Mouse (Mus musculus) layer of hippocampus, postnatal 10 days (tissue): Measurements from ENCODE around the gene Phf5a. TPM values are rescaled to one million over a fixed set of nuclear protein-coding genes. Genes with fewer than 3 reads are reported as not detected.

Experiments used
- DNase-seq, 2 experiments: peaks; one replicate each; pipeline ENCODE4 v3.0.0; 2021; ENCODE audit warnings: low spot score in 2 of 2
- total RNA-seq, 2 experiments: library from RNA; stranded (reverse); gene quantifications; 2 replicates each; pipeline ENCODE4 v1.2.3; 2021

Gene Phf5a
- total RNA-seq, 2 experiments from 2014 or later, result 44.9 to 49.2 TPM

- no peak for DNase-seq
These were observed 15.3 kb upstream of the Phf5a start for GRCm38 (mm10) chr15:81886795-81887550.

DNA sequence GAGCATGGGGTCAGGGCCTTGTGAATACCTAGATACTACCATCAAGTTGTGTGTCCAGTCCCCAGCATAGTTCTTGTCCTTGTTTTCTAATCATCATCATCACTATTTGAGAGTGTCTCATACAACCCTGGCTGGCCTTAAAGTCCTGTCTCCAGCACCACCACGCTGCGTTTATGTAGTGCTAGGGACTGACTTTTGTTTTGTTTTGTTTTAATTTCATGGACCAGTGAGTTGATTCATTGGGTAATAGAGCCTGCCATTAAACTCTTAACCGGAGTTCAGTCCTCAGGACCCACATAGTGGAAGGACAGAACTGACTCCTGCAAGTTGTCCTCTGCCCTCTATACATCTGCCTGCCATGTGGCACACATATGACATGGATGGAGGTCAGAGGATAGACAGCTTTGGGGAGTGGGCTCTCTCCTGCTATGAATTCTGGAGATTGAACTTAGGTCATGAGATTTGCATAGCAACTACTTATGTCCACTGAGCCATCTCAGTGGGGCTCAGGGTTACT lies 13.8 kb upstream of the Phf5a start:
- DNase-seq, result no peak

DNA sequence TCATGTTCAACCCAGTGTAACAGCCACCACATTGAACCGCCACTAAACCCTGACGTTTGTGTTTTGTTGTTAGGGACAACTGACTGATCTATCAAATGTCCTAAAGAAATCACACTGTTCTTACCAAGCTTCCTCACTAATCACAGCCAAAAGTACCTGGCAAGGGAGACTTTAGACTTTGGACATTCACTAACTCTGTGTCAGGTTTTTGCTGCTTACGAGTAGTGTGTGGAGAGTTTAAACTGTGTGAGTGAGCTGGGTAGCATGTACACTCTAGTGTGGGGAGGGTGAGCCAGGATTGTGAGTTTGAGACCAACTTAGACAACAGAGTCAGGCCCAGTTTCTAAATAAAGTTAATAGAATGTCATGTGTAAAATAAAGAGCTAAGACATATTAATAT lies 10.6 kb upstream of the Phf5a start:
- no peak for DNase-seq

GRCm38 (mm10) chr15:81879531-81880401 lies 8.1 kb upstream of the Phf5a start:
- DNase-seq, result peak; percentile 61 to 70

GRCm38 (mm10) chr15:81872262-81873136 lies 788 bp upstream of the Phf5a start, which contains the start of gene Aco2:
Gene Aco2, plus strand, starts transcription at chr15:81872309.
- DNase-seq, result peak; percentile 100

DNA sequence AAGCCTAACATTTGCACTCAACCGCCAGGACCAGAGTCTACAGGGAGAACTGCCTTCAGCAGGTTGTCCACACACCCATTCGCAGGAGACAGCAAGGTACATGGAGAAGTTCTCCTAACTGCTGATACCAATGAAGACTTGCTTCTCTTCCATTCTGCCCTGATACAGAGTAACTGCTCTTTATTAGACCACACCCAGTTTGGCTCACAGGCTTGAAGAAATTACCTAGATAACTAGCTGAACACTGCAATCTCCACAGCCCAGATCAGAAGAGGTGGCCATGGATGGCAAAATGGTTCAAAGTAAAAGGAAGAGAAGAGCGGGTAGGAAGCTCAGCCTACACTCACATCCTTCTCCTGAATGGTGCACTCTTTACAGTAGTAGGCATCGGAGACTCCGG lies 1.7 kb downstream of the Phf5a start:
- no peak for DNase-seq

DNA sequence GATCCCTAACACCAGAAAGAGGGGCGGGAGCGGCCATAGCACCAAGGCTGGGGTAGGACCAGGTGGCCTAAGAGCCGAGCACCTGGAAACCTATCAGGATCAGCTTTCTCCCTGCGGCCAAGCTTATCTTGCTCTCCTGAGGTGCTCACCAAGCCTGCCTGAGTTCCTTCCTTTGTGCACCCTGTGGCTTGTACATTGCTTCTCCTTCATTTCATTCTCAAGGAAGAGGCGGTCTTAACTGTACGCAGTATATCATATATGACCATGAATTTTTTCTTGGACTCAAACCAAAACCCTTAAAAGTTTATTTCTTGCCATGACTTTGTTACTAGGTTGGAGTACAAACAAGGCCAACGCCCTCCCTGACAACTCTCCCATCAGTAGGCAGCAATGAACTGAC lies 7.5 kb downstream of the Phf5a start:
- DNase-seq, result no peak

DNA sequence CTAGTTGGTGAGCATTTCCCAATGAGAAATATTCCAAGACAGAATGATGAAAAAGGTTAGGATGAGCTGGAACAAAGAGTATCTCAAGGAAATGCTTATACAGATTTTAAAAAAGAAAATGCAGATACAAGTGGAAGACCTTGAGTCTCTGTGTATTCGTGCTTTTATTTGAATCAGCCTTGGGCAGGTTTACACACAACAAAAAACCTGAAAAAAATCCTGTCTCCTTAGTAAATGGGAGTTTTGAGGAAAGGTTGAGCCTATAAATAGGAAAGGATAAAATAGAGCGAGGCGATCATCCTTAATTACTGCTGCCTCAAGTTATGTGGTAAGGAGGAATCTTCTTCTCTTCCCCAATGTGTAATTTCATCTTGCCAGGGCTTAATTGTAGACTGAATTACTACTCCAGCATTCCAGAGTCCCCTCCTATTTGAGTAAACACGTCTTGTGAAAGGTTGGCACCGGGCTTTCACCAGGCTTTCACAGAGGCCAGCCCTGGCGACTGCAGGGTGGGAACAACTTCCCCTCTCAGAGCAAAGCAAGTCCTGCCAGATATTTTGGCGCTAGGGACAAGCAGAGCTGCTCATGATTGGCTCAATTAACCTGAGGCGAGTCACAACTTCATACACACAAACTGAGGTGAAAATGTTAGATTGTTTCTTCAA lies 11.1 kb downstream of the Phf5a start:
- peak; percentile 45 to 53 for DNase-seq

DNA sequence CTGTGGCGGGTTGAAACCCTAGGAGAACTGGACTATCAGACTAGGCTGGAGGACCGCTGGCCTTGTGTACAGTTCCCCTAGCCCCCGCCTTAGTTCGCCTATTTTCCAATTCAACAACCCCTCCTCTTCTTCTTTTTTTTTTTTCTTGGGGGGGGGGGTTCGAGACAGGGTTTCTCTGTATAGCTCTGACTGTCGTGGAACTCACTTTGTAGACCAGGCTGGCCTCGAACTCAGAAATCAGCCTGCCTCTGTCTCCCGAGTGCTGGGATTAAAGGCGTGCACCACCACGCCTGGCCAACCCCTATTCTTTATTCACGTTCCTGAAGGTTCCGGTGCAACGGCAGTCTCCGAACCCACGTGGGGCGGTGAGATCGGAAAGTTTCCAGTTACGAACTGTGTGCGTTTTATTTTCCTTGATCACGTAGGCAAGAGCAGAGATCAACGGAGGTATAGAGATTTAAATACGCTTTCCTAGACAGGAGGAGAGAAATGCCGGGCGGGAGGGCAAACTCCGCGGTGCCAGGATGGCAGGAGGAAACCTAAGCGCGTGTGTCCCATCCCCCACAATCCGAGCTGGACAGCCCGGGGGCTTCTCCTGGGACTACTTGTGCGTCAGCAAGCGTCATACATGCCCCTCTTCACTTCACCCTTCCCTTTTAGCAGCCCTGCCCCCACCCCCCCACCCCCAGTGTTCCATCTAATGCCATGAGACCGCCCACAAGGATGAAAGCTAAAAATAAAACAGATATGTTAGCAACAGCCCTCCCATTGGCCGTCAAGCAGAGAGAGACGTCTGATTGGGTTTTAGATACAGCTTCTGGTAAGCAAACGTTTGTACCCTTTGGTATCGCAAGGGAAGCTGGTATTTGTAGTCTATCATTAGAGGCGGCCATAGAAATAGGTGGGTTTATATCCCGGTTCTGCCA lies 12.1 kb downstream of the Phf5a start:
- DNase-seq, result peak; percentile 81 to 87

DNA sequence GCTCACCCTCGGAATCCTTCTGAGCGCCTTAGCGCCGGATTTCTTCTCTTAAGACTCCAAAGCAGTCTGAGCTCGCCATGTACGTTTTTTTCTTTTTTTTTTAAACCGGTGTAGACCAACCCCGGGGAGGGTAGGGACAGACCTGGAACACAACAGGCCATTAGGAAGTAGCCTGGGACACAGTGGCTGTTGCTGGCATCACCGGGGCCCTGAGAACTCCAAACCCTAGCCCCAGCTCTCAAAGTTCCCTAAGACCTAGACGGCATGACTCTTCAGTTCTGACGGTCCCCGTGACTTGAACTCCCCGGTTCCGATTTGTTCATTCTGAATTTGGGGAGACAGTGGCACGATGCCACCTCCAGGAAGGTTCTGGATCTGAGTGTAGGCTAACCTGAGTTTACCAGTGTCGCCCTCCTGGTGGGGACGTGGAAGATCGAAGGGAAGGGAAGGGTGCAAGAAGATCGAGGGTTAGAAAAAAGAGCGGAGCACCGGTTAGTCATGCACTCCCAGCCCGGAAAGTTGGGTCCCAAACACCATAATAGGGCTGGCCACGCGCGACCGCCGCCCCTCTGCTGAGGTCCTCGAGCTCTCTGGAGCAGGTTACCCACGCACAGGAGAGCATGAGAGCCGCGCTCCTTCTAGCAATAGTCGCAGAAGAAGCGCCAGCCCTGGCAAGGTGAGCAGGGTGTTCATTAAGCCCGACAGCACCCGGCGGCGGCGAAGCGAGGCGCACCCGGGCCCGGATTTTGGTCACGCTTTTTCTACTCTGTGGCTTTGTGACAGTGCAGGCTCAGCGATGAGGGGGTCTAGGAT lies 13.0 kb downstream of the Phf5a start, which contains the start of gene Tob2:
Gene Tob2 (minus strand): TSS at position 280 of the 813 bp plus-strand sequence.
- peak; percentile 70 to 78 for DNase-seq

DNA sequence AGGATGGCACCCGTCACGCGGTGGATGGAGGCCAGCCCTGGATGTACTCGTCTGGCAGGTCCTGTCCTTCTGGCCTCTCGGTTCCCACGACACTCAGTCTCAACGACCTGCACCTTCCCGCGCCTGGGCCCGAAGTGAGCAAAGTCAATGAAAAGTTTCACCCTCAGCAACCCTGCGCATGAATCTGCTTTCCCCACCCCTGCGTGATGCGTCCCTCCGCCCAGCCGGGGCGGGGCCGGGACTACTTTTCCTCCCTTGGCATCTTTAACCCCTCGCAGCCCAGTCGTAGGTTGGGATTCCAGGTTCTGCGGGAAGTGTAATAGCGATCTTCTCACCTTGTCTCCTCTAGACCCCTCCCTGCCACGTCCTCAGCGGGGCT lies 13.6 kb downstream of the Phf5a start:
- DNase-seq, result peak; percentile 94 to 96

DNA sequence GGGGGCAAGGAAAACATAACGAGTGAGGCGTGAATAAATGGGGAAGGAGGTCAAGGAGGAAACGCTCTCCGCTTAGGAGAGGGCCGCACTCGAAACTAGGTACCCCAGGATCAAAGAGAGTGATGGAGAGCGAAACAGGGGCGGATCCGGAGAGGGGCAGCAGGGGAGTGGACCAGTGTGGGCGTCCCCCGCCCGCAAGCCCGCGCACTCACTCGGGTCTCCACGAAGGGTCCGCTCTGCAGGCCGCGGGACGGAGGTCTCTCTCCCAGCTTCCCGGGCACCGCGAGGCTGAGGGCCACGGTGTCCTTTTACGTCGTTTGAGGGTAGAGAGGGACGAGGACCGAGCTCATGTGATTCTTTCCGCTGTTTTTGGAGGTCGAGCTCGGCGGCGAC lies 14.0 kb downstream of the Phf5a start:
- DNase-seq, result no peak

DNA sequence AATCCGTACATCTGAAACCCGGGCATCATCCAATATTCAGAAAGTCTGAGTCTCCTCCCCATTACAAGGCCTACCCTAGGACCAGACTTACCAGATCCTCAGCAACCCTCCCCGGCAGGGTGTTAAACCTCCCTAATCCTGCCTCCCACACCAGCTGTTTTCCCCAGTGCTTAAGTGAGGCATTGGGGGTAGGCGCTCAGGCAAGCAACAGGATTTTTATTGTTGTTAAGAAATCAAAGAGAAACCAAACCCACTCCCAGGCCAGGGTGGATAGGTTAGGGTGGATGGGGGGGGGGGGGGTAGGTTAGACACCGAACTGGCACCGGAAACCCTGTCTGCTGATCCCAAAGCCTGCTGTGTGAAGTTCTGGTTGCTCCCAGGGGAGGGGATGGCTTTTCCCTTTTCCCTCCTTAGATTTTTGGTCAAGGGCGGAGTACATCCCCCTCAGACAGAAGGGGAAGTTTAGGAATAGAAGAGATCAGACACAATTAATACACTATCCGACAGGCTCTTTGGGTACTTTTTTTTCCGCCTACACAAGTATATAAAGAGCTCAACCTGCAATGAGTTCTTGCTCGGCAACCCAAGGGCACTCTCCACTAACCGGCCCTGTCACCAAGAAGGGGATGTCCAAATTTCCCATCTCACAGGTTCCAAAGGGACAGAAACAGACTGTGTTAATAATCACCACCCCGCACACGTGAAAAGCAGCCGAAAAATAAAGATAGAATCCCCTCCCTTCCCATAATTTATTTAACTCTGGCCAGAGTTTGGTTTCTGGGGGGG lies 14.6 kb downstream of the Phf5a start:
- DNase-seq, result no peak

- DNase-seq, result peak; percentile 72 to 81
These were observed 15.5 kb downstream of the Phf5a start for GRCm38 (mm10) chr15:81856030-81856790.

DNA sequence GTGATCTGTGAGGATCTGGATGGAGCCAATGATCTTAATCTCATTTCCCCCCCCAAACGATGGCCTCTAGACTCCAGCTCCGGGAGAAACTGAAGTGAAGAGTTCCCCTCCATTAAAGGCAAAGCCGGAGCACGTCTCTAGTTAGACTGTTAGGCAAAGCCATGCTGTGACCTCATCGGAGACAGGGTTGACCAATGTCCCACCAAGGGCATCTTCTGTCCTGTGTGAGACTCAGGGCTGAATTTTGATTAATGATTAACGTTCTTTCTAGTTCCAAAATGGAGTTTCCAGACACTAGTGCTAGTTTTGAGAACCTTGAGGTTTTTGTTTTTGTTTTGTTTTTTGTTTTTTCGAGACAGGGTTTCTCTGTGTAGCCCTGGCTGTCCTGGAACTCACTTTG lies 18.6 kb downstream of the Phf5a start:
- no peak for DNase-seq

DNA sequence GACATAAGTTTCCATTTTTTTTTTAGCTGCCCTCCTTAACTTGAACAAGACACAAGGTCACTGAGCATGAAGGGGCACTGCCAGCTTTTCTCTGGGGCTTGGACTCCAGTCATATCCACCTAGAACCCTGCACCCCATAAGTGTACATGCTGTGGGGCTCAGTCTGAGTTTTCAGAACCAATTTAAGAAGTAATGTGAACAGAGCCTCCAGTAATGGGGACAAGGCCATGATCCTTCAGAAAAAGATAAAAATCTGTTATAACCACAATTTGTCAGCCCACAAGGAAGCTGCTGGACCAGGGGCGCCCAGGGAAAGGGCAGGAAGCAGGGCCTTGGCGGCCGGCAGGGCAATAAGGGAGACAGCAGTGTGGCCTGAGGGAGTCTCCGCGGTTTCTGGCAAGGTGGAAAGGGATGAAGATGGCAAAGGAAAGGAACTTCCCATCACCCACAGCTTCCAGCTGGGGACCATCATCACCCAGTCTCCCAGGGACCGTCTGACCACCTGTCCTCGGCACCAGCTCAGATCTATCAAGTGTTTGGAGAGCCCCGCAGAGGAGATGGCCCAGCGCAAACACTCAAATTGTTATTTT lies 19.2 kb downstream of the Phf5a start:
- DNase-seq, result no peak

- no peak for DNase-seq
These were observed 20.3 kb downstream of the Phf5a start for GRCm38 (mm10) chr15:81851375-81851774.
